Mouse (Mus musculus): ENCODE data around the gene Mrps23.

The Mrps23 gene

GRCm38 (mm10) chr11:88248636-88249035 is 44.4 kb downstream of the Mrps23 start:
- DNase-seq (ENCODE audit: low read depth) = no peak

- DNase-seq (ENCODE audit: low read depth) = no peak
Observed at GRCm38 (mm10) chr11:88250568-88250967, 46.4 kb downstream of the Mrps23 start.

GRCm38 (mm10) chr11:88251295-88251694 is 47.1 kb downstream of the Mrps23 start:
- DNase-seq (ENCODE audit: low read depth) = no peak

GRCm38 (mm10) chr11:88251972-88252766 is 48.0 kb downstream of the Mrps23 start:
- DNase-seq (ENCODE audit: low read depth) = peak; percentile 48

GRCm38 (mm10) chr11:88252767-88253513 is 48.8 kb downstream of the Mrps23 start:
- no peak for DNase-seq (ENCODE audit: low read depth)

GRCm38 (mm10) chr11:88253514-88254167 is 49.5 kb downstream of the Mrps23 start:
- no peak for DNase-seq (ENCODE audit: low read depth)

GRCm38 (mm10) chr11:88257700-88258099 is 53.5 kb downstream of the Mrps23 start:
- DNase-seq (ENCODE audit: low read depth) = no peak

GRCm38 (mm10) chr11:88258212-88258611 is 54.0 kb downstream of the Mrps23 start:
- DNase-seq (ENCODE audit: low read depth) = no peak

- no peak for DNase-seq (ENCODE audit: low read depth)
Observed at GRCm38 (mm10) chr11:88260463-88260862, 56.3 kb downstream of the Mrps23 start.

All from c-Kit-positive CD71-negative TER-119-negative erythroid progenitor cells, embryonic 14.5 days (primary cell).